ENCODE assay signal across 9 mouse cellular contexts in genomic region chr13:56661914-56662621, GRCm38 (mm10). TPM values are rescaled to one million over a fixed set of nuclear protein-coding genes. Genes with fewer than 3 reads are reported as not detected.
DNase-seq lines count a peak whose midpoint lies in the region; ATAC-seq lines count a peak whose summit lies in the region.
"Had no signal": no experiment of that assay in that cellular context is flagged by ENCODE, and none has a peak within 500 bp of the region (broad histone marks: within the 10 kb centered on the region; RNA-seq: fewer than 3 reads in every experiment).

No protein-coding gene starts in this region.

- no peak for ATAC-seq in kidney, embryonic 15.5 days (replicated peaks; ENCODE audit: low FRiP score)

- H3K36me3 ChIP-seq in kidney, embryonic 15.5 days = no peaks in the 10 kb centered on the region

- H3K27me3 ChIP-seq in kidney, embryonic 15.5 days = no peaks in the 10 kb centered on the region

- WGBS in kidney, embryonic 15.5 days = 54% methylated on average over 7 of the region's 7 CpGs

- H3K4me2 ChIP-seq in kidney, embryonic 15.5 days = no peak overlapping the region

- H3K27ac ChIP-seq in kidney, embryonic 15.5 days = peak overlapping the region; percentile 63
- H3K27ac ChIP-seq in brown adipose tissue, adult 24 weeks (replicated peaks; ENCODE audit: low read depth, low read length) = peak overlapping the region; percentile 84

- no peak overlapping the region for H3K9ac ChIP-seq in kidney, embryonic 15.5 days

- H3K4me3 ChIP-seq in kidney, embryonic 15.5 days (replicated peaks) = no peak overlapping the region
- no peak overlapping the region for H3K4me3 ChIP-seq in brown adipose tissue, adult 24 weeks (ENCODE audit: insufficient read depth, low read depth, low read length)

- intact Hi-C loops in heart, postnatal 10 days (cut with DNase I) = loop anchor here (2.0 kb wide), 1 partner anchor 37 kb away; no protein-coding TSS in a partner anchor

- no peaks in the 10 kb centered on the region for H3K9me3 ChIP-seq in kidney, embryonic 15.5 days (replicated peaks)

- peaks cover 27% of the 10 kb centered on the region for H3K4me1 ChIP-seq in kidney, embryonic 15.5 days
- peaks cover 15% of the 10 kb centered on the region for H3K4me1 ChIP-seq in brown adipose tissue, adult 24 weeks (ENCODE audit: control insufficient read depth, insufficient read depth, insufficient read length, low read length)

- DNase-seq in kidney, adult 9 months = no peak
- DNase-seq in adrenal gland, adult 2 months = peak; percentile 80
- DNase-seq in heart, postnatal 10 days = peak; percentile 45 to 53
- no peak for DNase-seq in thymus, postnatal 36 days
- DNase-seq in urinary bladder, adult 18-20 months (ENCODE audit: low spot score in 2 of 2) = no peak
- DNase-seq in spleen, adult 18-20 months = no peak
- DNase-seq: cerebellum, postnatal 10 days had no signal

RNA-seq across cellular contexts. Expression of gene Smad5, which starts 40.7 kb away (rescaled TPM):
- polyA plus RNA-seq in kidney, embryonic 15.5 days (2015; fragmentation: Nextera tagmentation; extraction: Ambion mirVana) = 33.3 and 34.6 TPM in 2 replicates
- total RNA-seq in adrenal gland, adult 2 months (2021) = 10 to 100 TPM; 48.9 to 49.7 TPM
- polyA plus RNA-seq in adrenal gland, adult 2 months (2012; rRNA removed) = 9.7 and 16.7 TPM in 2 replicates
- polyA plus RNA-seq in brown adipose tissue, adult 24 weeks (2012; ENCODE audit: insufficient read depth, insufficient read length, missing spikeins) = 14.3 and 21.8 TPM in 2 replicates
- 10 to 100 TPM; 44.2 to 48.9 TPM for total RNA-seq in heart, postnatal 10 days (2021)

RNA-seq across cellular contexts. Expression of gene Tgfbi, which starts 52.7 kb away (rescaled TPM):
- 121 and 135 TPM in 2 replicates for polyA plus RNA-seq in kidney, embryonic 15.5 days (2015; fragmentation: Nextera tagmentation; extraction: Ambion mirVana)
- total RNA-seq in adrenal gland, adult 2 months (2021) = 10 to 100 TPM; 30.7 to 69.6 TPM
- polyA plus RNA-seq in adrenal gland, adult 2 months (2012; rRNA removed) = 80.5 and 129 TPM in 2 replicates
- polyA plus RNA-seq in brown adipose tissue, adult 24 weeks (2012; ENCODE audit: insufficient read depth, insufficient read length, missing spikeins) = 17.9 and 18.3 TPM in 2 replicates
- 10 to 100 TPM; 18.6 to 21.2 TPM for total RNA-seq in heart, postnatal 10 days (2021)

Comparison
In these comparisons a context has a peak if more than half of its experiments do, and no peak if none do; other contexts are left out.
1. DNase-seq: peak in adrenal gland, adult 2 months (single experiment) and heart, postnatal 10 days (2 of 2); none in kidney, adult 9 months (single experiment), thymus, postnatal 36 days (0 of 2), urinary bladder, adult 18-20 months (0 of 2) and spleen, adult 18-20 months (0 of 2).